Mouse (Mus musculus): ENCODE measurements around the gene Dixdc1. TPM values are rescaled to one million over a fixed set of nuclear protein-coding genes. Genes with fewer than 3 reads are reported as not detected.

Gene Dixdc1
- polyA plus RNA-seq, 1 experiment: 5.3 TPM

- Histone ChIP-seq H3K4me1 (ENCODE audit: control insufficient read depth, insufficient read depth, insufficient read length, low read length) (no peaks in the 10 kb centered on the region), H3K27ac (replicated peaks; ENCODE audit: low read depth, low read length) (no peak overlapping the region), H3K4me3 (ENCODE audit: insufficient read depth, low read depth, low read length) (peak overlapping the region; percentile 50)
These were observed 42.2 kb downstream of the Dixdc1 start for GRCm38 (mm10) chr9:50696851-50697705.

GRCm38 (mm10) chr9:50695153-50695552 is 44.2 kb downstream of the Dixdc1 start:
- no peak overlapping the region for H3K4me3 ChIP-seq (ENCODE audit: insufficient read depth, low read depth, low read length)
- no peaks in the 10 kb centered on the region for H3K4me1 ChIP-seq (ENCODE audit: control insufficient read depth, insufficient read depth, insufficient read length, low read length)
- H3K27ac ChIP-seq (replicated peaks; ENCODE audit: low read depth, low read length): no peak overlapping the region

GRCm38 (mm10) chr9:50693631-50694030 is 45.7 kb downstream of the Dixdc1 start:
- H3K27ac ChIP-seq (replicated peaks; ENCODE audit: low read depth, low read length): no peak overlapping the region
- H3K4me3 ChIP-seq (ENCODE audit: insufficient read depth, low read depth, low read length): no peak overlapping the region
- H3K4me1 ChIP-seq (ENCODE audit: control insufficient read depth, insufficient read depth, insufficient read length, low read length): no peaks in the 10 kb centered on the region

- H3K27ac ChIP-seq (replicated peaks; ENCODE audit: low read depth, low read length): no peak overlapping the region
- no peak overlapping the region for H3K4me3 ChIP-seq (ENCODE audit: insufficient read depth, low read depth, low read length)
- no peaks in the 10 kb centered on the region for H3K4me1 ChIP-seq (ENCODE audit: control insufficient read depth, insufficient read depth, insufficient read length, low read length)
These were observed 46.4 kb downstream of the Dixdc1 start for GRCm38 (mm10) chr9:50692626-50693580.

- H3K4me1 ChIP-seq (ENCODE audit: control insufficient read depth, insufficient read depth, insufficient read length, low read length): no peaks in the 10 kb centered on the region
- H3K4me3 ChIP-seq (ENCODE audit: insufficient read depth, low read depth, low read length): no peak overlapping the region
- H3K27ac ChIP-seq (replicated peaks; ENCODE audit: low read depth, low read length): no peak overlapping the region
These were observed 52.3 kb downstream of the Dixdc1 start for GRCm38 (mm10) chr9:50686866-50687652.

GRCm38 (mm10) chr9:50681727-50682126 is 57.6 kb downstream of the Dixdc1 start:
- Histone ChIP-seq H3K27ac (replicated peaks; ENCODE audit: low read depth, low read length) (no peak overlapping the region), H3K4me3 (ENCODE audit: insufficient read depth, low read depth, low read length) (no peak overlapping the region), H3K4me1 (ENCODE audit: control insufficient read depth, insufficient read depth, insufficient read length, low read length) (no peaks in the 10 kb centered on the region)

DNA sequence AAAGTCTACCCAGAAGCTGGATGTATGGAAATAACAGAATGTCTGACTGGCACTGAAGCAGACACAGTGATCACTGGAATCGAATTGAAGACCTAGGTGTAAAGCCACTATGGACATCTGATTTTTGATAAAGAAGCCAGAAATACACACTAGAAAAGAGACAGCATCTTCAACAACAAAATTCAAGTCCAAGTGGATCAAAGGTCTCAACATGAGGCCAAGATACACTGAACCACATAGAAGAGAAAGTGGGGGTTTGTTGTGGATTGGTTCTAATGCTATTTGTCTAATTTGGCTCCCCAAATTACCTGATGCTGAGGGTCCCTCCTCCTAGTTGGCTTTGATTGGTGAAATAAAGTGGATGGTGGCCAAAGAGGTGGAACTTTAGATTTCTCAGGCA is 59.9 kb downstream of the Dixdc1 start:
- Histone ChIP-seq H3K27ac (replicated peaks; ENCODE audit: low read depth, low read length) (no peak overlapping the region), H3K4me1 (ENCODE audit: control insufficient read depth, insufficient read depth, insufficient read length, low read length) (no peaks in the 10 kb centered on the region), H3K4me3 (ENCODE audit: insufficient read depth, low read depth, low read length) (no peak overlapping the region)

DNA sequence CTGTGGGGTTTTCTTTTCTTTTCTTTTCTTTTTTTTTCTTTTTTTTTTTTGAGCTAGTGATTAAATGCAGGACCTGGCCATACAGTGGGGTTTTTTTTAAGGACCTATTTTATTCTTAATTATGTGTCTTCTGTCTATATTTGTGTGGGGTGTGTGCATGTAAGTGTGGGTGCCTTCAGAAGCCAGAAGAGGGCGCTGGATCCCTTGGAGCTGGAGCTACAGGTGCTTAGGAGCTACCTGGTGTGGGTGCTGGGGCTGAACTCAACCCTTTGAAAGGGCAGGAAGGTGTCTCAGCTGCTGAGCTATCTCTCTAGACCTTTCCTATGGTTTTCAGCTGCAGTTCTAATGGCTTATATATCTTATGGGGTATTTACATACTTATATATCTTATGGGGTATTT is 64.5 kb downstream of the Dixdc1 start:
- no peak overlapping the region for H3K27ac ChIP-seq (replicated peaks; ENCODE audit: low read depth, low read length)
- H3K4me3 ChIP-seq (ENCODE audit: insufficient read depth, low read depth, low read length): no peak overlapping the region
- no peaks in the 10 kb centered on the region for H3K4me1 ChIP-seq (ENCODE audit: control insufficient read depth, insufficient read depth, insufficient read length, low read length)

- Histone ChIP-seq H3K27ac (replicated peaks; ENCODE audit: low read depth, low read length) (no peak overlapping the region), H3K4me1 (ENCODE audit: control insufficient read depth, insufficient read depth, insufficient read length, low read length) (no peaks in the 10 kb centered on the region), H3K4me3 (ENCODE audit: insufficient read depth, low read depth, low read length) (no peak overlapping the region)
These were observed 68.6 kb downstream of the Dixdc1 start for GRCm38 (mm10) chr9:50670690-50671089.

DNA sequence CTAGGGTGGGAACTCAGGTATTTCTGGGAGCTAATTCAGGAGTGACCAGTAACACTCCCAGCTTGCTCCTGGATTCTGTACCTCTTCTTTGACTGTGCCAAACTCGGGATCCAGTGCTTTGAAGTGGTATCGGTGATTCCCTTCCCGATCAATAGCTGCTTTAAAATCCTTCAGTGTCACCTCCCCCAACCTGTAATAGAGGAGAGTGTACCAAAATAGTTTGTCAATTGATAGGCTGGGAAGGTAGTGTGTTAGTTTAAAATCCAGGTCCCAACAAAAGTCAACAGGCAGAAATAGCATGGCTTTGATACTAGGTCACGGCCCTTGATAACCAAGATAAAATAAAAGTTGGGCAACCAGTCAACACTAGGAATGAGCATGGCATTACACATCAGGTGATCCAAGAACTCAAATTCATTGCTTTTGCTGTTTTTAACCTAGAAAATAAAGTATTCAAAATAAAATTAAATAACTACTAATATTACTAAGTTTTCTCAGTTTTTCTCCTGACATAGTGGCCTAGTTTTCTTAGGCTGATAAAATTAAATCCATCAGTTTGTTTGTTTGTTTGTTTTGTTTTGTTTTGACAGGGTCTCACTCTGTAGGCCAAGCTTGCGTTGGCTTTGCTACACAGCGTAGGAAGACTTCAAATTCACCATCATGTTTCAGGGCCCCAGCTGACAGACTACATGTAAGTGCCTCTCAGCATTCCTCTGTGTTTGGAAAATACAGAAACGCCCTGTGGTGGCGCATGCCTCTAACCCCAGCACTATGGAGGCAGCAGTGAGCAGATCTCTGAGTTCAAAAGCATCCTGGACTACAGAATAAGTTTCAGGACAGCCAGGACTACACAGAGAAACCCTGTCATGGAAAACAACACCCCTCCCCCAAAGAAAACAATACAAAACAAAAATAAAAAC is 71.5 kb downstream of the Dixdc1 start:
- no peak overlapping the region for H3K27ac ChIP-seq (replicated peaks; ENCODE audit: low read depth, low read length)
- H3K4me1 ChIP-seq (ENCODE audit: control insufficient read depth, insufficient read depth, insufficient read length, low read length): no peaks in the 10 kb centered on the region
- no peak overlapping the region for H3K4me3 ChIP-seq (ENCODE audit: insufficient read depth, low read depth, low read length)

DNA sequence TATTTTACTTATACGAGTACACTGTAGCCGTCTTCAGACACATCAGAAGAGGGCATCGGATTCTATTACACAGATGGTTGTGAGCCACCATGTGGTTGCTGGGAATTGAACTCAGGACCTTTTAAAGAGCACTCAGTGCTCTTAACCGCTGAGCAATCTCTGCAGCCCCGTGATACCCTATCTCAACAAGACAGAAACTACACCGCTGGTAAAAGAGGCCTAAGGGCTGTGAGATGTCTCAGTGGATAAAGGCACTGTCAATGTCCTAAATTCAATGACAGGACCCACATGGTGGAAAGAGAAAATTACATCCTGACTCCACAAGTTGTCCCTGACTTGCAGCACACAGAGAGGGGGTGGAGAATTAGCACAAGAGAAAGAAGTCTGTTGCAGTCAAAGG is 72.9 kb downstream of the Dixdc1 start:
- Histone ChIP-seq H3K27ac (replicated peaks; ENCODE audit: low read depth, low read length) (no peak overlapping the region), H3K4me1 (ENCODE audit: control insufficient read depth, insufficient read depth, insufficient read length, low read length) (no peaks in the 10 kb centered on the region), H3K4me3 (ENCODE audit: insufficient read depth, low read depth, low read length) (no peak overlapping the region)

- Histone ChIP-seq H3K4me3 (ENCODE audit: insufficient read depth, low read depth, low read length) (no peak overlapping the region), H3K4me1 (ENCODE audit: control insufficient read depth, insufficient read depth, insufficient read length, low read length) (no peaks in the 10 kb centered on the region), H3K27ac (replicated peaks; ENCODE audit: low read depth, low read length) (no peak overlapping the region)
These were observed 74.5 kb downstream of the Dixdc1 start for GRCm38 (mm10) chr9:50664826-50665225.

DNA sequence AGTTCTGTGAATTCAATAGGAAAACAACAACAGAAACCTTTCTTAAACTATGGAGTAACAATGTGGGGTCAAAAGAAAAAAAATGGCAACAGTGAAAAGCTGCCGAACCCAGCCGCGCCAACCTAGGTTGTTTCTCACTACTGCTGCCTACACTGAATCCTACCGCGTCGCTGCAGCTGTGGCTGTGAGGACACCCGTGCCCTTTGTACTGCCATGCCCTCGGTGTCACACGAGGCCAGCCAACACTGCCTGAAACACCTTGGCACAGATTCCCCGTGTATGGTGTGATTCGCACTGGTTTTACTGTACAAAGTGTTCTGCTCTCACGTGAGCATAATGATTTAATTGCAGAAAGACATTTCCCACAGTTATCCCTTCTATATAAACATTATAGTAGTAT is 78.9 kb downstream of the Dixdc1 start:
- peak overlapping the region; percentile 69 for H3K4me3 ChIP-seq (ENCODE audit: insufficient read depth, low read depth, low read length)
- H3K4me1 ChIP-seq (ENCODE audit: control insufficient read depth, insufficient read depth, insufficient read length, low read length): no peaks in the 10 kb centered on the region
- H3K27ac ChIP-seq (replicated peaks; ENCODE audit: low read depth, low read length): peak overlapping the region; percentile 35

Data from brown adipose tissue, adult 24 weeks (tissue).